Mouse (Mus musculus) heart, postnatal 0 days (tissue): Measurements from ENCODE around the gene Asap2. TPM values are rescaled to one million over a fixed set of nuclear protein-coding genes. Genes with fewer than 3 reads are reported as not detected.

Source experiments
- ATAC-seq: fragments of 200-750 bp; cut with Nextera tagmentation; 2 replicates; pipeline ENCODE4 v1.8.0; 2017; ENCODE audit warnings: low read depth, moderate number of reproducible peaks, moderate library complexity; ENCODE audit not compliant: insufficient read depth
- DNase-seq: peaks from one replicate; pipeline ENCODE4 v3.0.0-alpha.2; 2016; ENCODE audit warnings: low spot score
- H3K27ac ChIP-seq: fragments of 300-500 bp; sonication (generic); 2 replicates; pipeline ENCODE4 v1.5.1; 2014; ENCODE audit warnings: low read depth, mild to moderate bottlenecking
- H3K27me3 ChIP-seq: fragments of 300-500 bp; sonication (generic); 2 replicates; pipeline ENCODE4 v1.6.1; 2014; ENCODE audit warnings: low read length, mixed read lengths; ENCODE audit not compliant: control insufficient read depth, insufficient read depth
- H3K36me3 ChIP-seq: fragments of 300-500 bp; sonication (generic); replicated peaks from 2 replicates; pipeline ENCODE4 v1.6.1; 2014; ENCODE audit warnings: low read length, mixed read lengths; ENCODE audit not compliant: control insufficient read depth, insufficient read depth
- H3K4me1 ChIP-seq: fragments of 300-500 bp; sonication (generic); 2 replicates; pipeline ENCODE4 v1.6.1; 2014; ENCODE audit warnings: antibody characterized with exemption; ENCODE audit not compliant: control insufficient read depth, insufficient read depth
- H3K4me2 ChIP-seq: fragments of 300-500 bp; sonication (generic); 2 replicates; pipeline ENCODE4 v1.6.1; 2014; ENCODE audit warnings: low read depth, mild to moderate bottlenecking, low read length, moderate library complexity
- H3K4me3 ChIP-seq: fragments of 300-500 bp; sonication (generic); 2 replicates; pipeline ENCODE4 v1.5.1; 2014; ENCODE audit warnings: low read depth, low read length
- H3K9ac ChIP-seq: fragments of 300-500 bp; sonication (generic); replicated peaks from 2 replicates; pipeline ENCODE4 v1.6.1; 2014; ENCODE audit warnings: low read depth, low read length, mixed read lengths
- H3K9me3 ChIP-seq: fragments of 300-500 bp; sonication (generic); replicated peaks from 2 replicates; pipeline ENCODE4 v1.6.1; 2016; ENCODE audit warnings: low read length; ENCODE audit not compliant: control insufficient read depth
- CTCF ChIP-seq: IDR thresholded peaks from 2 replicates; pipeline ENCODE4 v1.5.1; 2016; ENCODE audit warnings: antibody characterized with exemption, control low read depth, low read depth
- EP300 ChIP-seq: IDR thresholded peaks from 2 replicates; pipeline ENCODE4 v1.6.1; 2016; ENCODE audit warnings: antibody characterized with exemption, low read depth
- WGBS: fragments of 180-500 bp; shearing (Covaris S2); extraction: QIAGEN DNeasy Blood & Tissue Kit; methylation state at CpG from one replicate; pipeline ENCODE4 v1.1.7; 2014; 5-methylcytosine and 5-hydroxymethylcytosine counted together
- polyA plus RNA-seq: library from polyadenylated mRNA; unstranded; fragments of >200 nt; fragmentation: Nextera tagmentation; extraction: Ambion mirVana; gene quantifications from 2 replicates; pipeline ENCODE4 v1.2.1, GENCODE M21; 2015
- total RNA-seq: library from RNA; depleted of rRNA; stranded (reverse); fragments of >200 nt; gene quantifications from 2 replicates; pipeline ENCODE4 v1.2.3, GENCODE M21; 2014; ENCODE audit warnings: low replicate concordance

Asap2 gene
- total and polyA plus RNA-seq, 2 experiments from 2014 or later = 4.1 to 9.6 TPM

DNA sequence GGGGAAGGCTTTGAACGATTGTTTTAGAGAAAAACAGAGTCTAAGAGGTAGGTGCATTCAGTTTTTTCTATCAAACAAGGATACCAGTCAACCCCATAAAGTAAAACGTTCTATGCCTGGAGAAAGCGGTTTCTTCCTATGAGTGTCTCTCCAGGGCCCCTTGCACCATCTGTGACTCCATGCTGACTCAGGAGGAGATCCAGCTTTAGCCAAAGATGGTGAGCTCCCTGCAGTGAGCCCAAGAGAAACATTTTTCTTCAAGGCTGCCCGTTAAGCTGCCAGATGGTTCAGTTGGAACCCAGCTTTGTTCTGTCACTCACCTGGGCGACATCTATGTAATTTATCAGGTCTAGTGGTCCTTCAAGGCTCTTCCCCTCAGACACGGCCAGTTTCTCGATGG lies 284.2 kb downstream of the Asap2 start:
- WGBS = 74% methylated on average over 7 of the region's 7 CpGs

DNA sequence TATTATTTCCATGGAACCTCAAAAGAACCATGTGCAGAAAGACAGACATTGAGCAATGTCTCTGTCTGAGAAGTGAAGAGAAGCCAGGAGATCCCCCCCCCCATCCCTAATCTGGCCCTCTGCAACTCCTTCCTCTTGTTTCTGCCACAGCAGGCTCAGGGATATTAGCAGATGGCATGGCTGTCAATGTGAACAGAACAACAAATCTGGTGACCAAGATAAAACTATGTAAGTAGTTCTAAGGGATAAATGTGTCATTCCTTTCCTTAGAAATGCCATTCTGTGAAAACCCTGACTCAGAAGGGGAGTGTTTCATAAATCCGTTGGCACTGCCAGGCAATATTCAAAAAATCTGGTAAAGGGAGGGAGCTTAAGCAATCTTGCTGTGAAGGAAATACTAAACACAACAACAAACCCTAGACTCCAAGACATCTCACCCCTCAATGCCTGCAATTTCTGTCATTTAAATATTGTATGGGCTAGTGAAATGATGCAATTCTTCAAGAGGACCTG lies 287.1 kb downstream of the Asap2 start:
- Histone ChIP-seq H3K27me3 (no peaks in the 10 kb centered on the region), H3K36me3 (peaks cover 18% of the 10 kb centered on the region), H3K27ac (no peak overlapping the region), H3K4me3 (no peak overlapping the region), H3K9me3 (no peaks in the 10 kb centered on the region), H3K9ac (no peak overlapping the region), H3K4me1 (no peaks in the 10 kb centered on the region), H3K4me2 (no peak overlapping the region)
- TF ChIP-seq EP300 (no peak), CTCF (no peak)
- ATAC-seq (no peak), DNase-seq (no peak)
- WGBS = 79% methylated on average over 1 of the region's 1 CpGs

More for the DNA sequence above, 284.2 kb downstream of the Asap2 start:
- DNase-seq (no peak), ATAC-seq (no peak)
- Histone ChIP-seq H3K27me3 (no peaks in the 10 kb centered on the region), H3K4me1 (no peaks in the 10 kb centered on the region), H3K36me3 (peaks cover 47% of the 10 kb centered on the region), H3K4me2 (no peak overlapping the region), H3K27ac (no peak overlapping the region), H3K4me3 (no peak overlapping the region), H3K9ac (no peak overlapping the region), H3K9me3 (no peaks in the 10 kb centered on the region)
- no peak for TF ChIP-seq CTCF
- TF ChIP-seq EP300 = no peak

DNA sequence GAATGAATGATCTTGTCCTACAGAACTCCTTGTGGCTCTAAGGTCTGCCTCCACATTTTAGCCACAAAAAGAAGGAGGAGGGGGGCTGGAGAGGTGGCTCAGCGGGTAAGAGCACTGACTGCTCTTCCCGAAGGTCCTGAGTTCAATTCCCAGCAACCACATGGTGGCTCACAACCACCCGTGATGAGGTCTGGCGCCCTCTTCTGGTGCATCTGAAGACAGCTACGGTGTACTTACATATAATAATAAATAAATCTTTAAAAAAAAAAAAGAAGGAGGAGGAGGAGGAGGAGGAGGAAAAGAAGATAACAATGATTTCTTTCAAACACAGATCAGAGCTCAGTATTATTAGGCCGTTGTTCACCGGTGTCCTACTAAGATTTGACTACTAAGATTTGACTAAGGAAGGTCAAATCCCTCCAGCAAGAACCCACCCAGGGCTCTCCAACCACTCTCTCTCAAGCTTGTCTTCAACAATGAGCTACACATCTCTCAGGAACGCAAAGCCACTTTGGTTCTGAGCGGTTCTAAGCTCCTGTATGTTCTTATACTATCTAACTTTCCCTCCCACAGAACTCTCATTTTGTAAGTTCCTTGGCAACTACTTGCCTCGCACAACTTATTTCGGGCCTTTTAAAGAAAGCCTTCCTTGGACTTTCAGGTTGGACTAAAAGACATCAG lies 294.6 kb downstream of the Asap2 start, which contains the start of gene Cpsf3:
Cpsf3 (plus strand) TSS at position 631 of the 681 bp plus-strand sequence.
- Histone ChIP-seq H3K4me1 (peaks cover 21% of the 10 kb centered on the region), H3K27ac (peak within 1 kb of the TSS; percentile 88), H3K4me3 (peak within 1 kb of the TSS; percentile 95), H3K36me3 (no peaks in the 10 kb centered on the region), H3K9me3 (no peaks in the 10 kb centered on the region), H3K4me2 (peak within 1 kb of the TSS; percentile 96), H3K27me3 (no peaks in the 10 kb centered on the region), H3K9ac (peak within 1 kb of the TSS; percentile 91)
- ATAC-seq = no peak
- TF ChIP-seq EP300 (no peak), CTCF (no peak)
- 50% methylated on average over 11 of the region's 11 CpGs for WGBS
- DNase-seq = no peak

DNA sequence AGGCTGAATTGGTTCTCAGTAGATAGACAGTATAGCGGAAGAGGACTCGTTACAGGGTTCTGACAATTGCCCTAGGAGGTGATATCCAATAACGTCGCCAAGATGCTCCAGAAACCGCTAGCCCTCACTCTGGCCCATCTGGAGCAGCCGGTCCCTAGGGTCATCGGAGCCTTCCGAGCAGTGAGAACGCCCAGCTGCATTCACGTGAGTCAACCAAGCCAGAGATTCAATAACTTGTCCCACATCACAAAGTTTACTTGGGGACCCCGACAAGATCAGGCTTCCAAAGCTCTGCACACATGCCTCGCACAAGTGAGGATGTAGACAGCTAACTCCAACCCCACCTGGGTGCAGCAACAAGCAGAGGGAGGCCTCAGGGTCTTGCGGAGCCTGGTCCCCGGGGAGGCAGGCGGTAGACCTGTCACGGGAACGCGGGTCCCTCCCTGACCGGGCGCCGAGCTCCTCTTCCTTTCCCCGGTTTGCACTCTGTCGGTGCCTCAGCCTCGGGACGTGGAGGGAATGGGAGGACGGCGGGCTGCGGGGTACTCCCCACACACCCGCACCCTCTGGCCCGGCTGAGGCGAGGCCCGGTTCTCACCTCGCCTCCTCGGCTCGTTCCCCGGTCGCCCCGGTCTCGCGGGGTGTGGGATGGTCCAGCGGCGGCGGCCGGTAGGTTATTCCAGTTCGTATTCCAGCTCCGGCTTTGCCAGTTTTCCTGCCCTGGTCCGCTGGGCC lies 295.4 kb downstream of the Asap2 start:
- peak overlapping the region; percentile 77 for H3K27ac ChIP-seq
- H3K4me2 ChIP-seq = peak overlapping the region; percentile 71
- no peaks in the 10 kb centered on the region for H3K27me3 ChIP-seq
- H3K9me3 ChIP-seq = no peaks in the 10 kb centered on the region
- TF ChIP-seq CTCF = no peak
- TF ChIP-seq EP300 = peak; percentile 18; the same call in 1 of the 2 replicates
- peak overlapping the region; percentile 95 for H3K4me3 ChIP-seq
- H3K4me1 ChIP-seq = peaks cover 21% of the 10 kb centered on the region
- peak; percentile 83 for ATAC-seq
- 0 out of 2 replicates have a peak, but pooled peaks cover 7% of the 10 kb centered on the region for H3K36me3 ChIP-seq
- peak overlapping the region; percentile 91 for H3K9ac ChIP-seq
- peak; percentile 57 for DNase-seq
- WGBS = under 1% methylated on average over 47 of the region's 47 CpGs

DNA sequence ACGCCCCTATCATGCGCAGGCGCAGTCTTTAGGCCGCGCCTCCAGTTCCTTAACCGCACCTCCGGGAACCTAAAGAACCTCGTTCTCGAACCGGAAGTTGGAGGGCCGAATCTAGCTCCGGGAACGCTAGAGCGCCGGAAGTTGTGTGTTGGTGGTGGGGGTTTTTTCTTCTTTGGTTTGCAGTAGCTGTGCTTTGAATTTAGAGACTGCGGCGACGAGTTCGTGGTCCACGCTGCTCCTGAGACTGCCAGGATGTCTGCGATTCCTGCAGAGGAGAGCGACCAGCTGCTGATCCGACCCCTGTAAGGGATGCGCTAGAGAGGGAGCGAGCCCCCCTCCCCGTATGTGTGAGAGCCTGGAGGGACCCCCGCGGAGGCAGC lies 296.0 kb downstream of the Asap2 start, which contains the start of gene Itgb1bp1:
Itgb1bp1 (minus strand) TSS at position 42 of the 380 bp plus-strand sequence.
- ATAC-seq = peak; percentile 96
- under 1% methylated on average over 28 of the region's 28 CpGs for WGBS

More for the DNA sequence above, 296.0 kb downstream of the Asap2 start, which contains the start of gene Itgb1bp1:
- Histone ChIP-seq H3K4me2 (peak within 1 kb of the TSS; percentile 96), H3K9me3 (no peaks in the 10 kb centered on the region), H3K4me1 (peaks cover 21% of the 10 kb centered on the region), H3K9ac (peak within 1 kb of the TSS; percentile 91), H3K4me3 (peak within 1 kb of the TSS; percentile 95), H3K27me3 (no peaks in the 10 kb centered on the region), H3K27ac (peak within 1 kb of the TSS; percentile 88), H3K36me3 (peaks cover 10% of the 10 kb centered on the region)
- DNase-seq = peak; percentile 99
- TF ChIP-seq CTCF (no peak), EP300 (no peak; the same call in 1 of the 2 replicates)
